Mouse (Mus musculus): Measurements from ENCODE around the gene Prodh2. TPM values are rescaled to one million over a fixed set of nuclear protein-coding genes. Genes with fewer than 3 reads are reported as not detected.
A peak's percentile ranks its signal among the peaks of the same experiment; 100 is the strongest.

Gene Prodh2
- not detected in 2 replicates for polyA plus RNA-seq (2014; fragmentation: Nextera tagmentation; extraction: Ambion mirVana)

- Histone ChIP-seq H3K27me3 (ENCODE audit: control insufficient read depth, insufficient read depth, low read length) (no peaks in the 10 kb centered on the region), H3K4me2 (replicated peaks; ENCODE audit: low read depth, low read length) (no peak within 1 kb of the TSS), H3K4me1 (ENCODE audit: control insufficient read depth, insufficient read depth, low read length) (no peaks in the 10 kb centered on the region), H3K9ac (replicated peaks; ENCODE audit: low read depth, low read length) (no peak within 1 kb of the TSS), H3K9me3 (ENCODE audit: control insufficient read depth, low read depth, low read length) (no peaks in the 10 kb centered on the region), H3K27ac (ENCODE audit: low read length) (no peak within 1 kb of the TSS), H3K4me3 (ENCODE audit: low read depth, low read length) (no peak within 1 kb of the TSS), H3K36me3 (ENCODE audit: control insufficient read depth, insufficient read depth, low read length) (no peaks in the 10 kb centered on the region)
- 44% methylated on average over 11 of the region's 11 CpGs for WGBS
- ATAC-seq (ENCODE audit: insufficient number of reproducible peaks, insufficient read depth, low FRiP score, low read depth): peak; percentile 53; the same call in 1 of the 2 replicates
Measured at GRCm38 (mm10) chr7:30493401-30493931, at the start of gene Prodh2. TSS of gene Prodh2 (plus strand) at chr7:30493622.

- peaks cover 7% of the 10 kb centered on the region; the same call in 1 of the 2 replicates for H3K4me1 ChIP-seq (ENCODE audit: control insufficient read depth, insufficient read depth, low read length)
- peak overlapping the region; percentile 87; the same call in 1 of the 2 replicates for H3K4me2 ChIP-seq (replicated peaks; ENCODE audit: low read depth, low read length)
- peaks cover 2% of the 10 kb centered on the region; the same call in 1 of the 2 replicates for H3K9me3 ChIP-seq (ENCODE audit: control insufficient read depth, low read depth, low read length)
- no peak for ATAC-seq (ENCODE audit: insufficient number of reproducible peaks, insufficient read depth, low FRiP score, low read depth)
- H3K27ac ChIP-seq (ENCODE audit: low read length): no peak overlapping the region
- H3K27me3 ChIP-seq (ENCODE audit: control insufficient read depth, insufficient read depth, low read length): no peaks in the 10 kb centered on the region
- no peak overlapping the region for H3K4me3 ChIP-seq (ENCODE audit: low read depth, low read length)
- no peak overlapping the region for H3K9ac ChIP-seq (replicated peaks; ENCODE audit: low read depth, low read length)
- WGBS: 23% methylated on average over 9 of the region's 9 CpGs
- no peaks in the 10 kb centered on the region for H3K36me3 ChIP-seq (ENCODE audit: control insufficient read depth, insufficient read depth, low read length)
Measured at GRCm38 (mm10) chr7:30443696-30444095, 49.7 kb upstream of the Prodh2 start.

- WGBS: under 1% methylated on average over 38 of the region's 38 CpGs
- Histone ChIP-seq H3K27me3 (ENCODE audit: control insufficient read depth, insufficient read depth, low read length) (no peaks in the 10 kb centered on the region), H3K4me2 (replicated peaks; ENCODE audit: low read depth, low read length) (peak overlapping the region; percentile 87), H3K27ac (ENCODE audit: low read length) (no peak overlapping the region), H3K4me3 (ENCODE audit: low read depth, low read length) (peak overlapping the region; percentile 57), H3K9me3 (ENCODE audit: control insufficient read depth, low read depth, low read length) (peaks cover 2% of the 10 kb centered on the region; the same call in 1 of the 2 replicates), H3K36me3 (ENCODE audit: control insufficient read depth, insufficient read depth, low read length) (no peaks in the 10 kb centered on the region), H3K9ac (replicated peaks; ENCODE audit: low read depth, low read length) (peak overlapping the region; percentile 38; the same call in 1 of the 2 replicates), H3K4me1 (ENCODE audit: control insufficient read depth, insufficient read depth, low read length) (peaks cover 7% of the 10 kb centered on the region; the same call in 1 of the 2 replicates)
- ATAC-seq (ENCODE audit: insufficient number of reproducible peaks, insufficient read depth, low FRiP score, low read depth): peak; percentile 28; the same call in 1 of the 2 replicates
Measured at GRCm38 (mm10) chr7:30444154-30444970, 49.1 kb upstream of the Prodh2 start.

GRCm38 (mm10) chr7:30444971-30445751 is 48.3 kb upstream of the Prodh2 start, which contains the start of gene Aplp1:
TSS of gene Aplp1 (minus strand) at chr7:30445535.
- Histone ChIP-seq H3K4me2 (replicated peaks; ENCODE audit: low read depth, low read length) (peak within 1 kb of the TSS; percentile 87), H3K9ac (replicated peaks; ENCODE audit: low read depth, low read length) (peak within 1 kb of the TSS; percentile 38), H3K27me3 (ENCODE audit: control insufficient read depth, insufficient read depth, low read length) (no peaks in the 10 kb centered on the region), H3K9me3 (ENCODE audit: control insufficient read depth, low read depth, low read length) (peaks cover 2% of the 10 kb centered on the region; the same call in 1 of the 2 replicates), H3K4me3 (ENCODE audit: low read depth, low read length) (peak within 1 kb of the TSS; percentile 57), H3K36me3 (ENCODE audit: control insufficient read depth, insufficient read depth, low read length) (no peaks in the 10 kb centered on the region), H3K27ac (ENCODE audit: low read length) (peak within 1 kb of the TSS; percentile 39; the same call in 1 of the 2 replicates), H3K4me1 (ENCODE audit: control insufficient read depth, insufficient read depth, low read length) (peaks cover 7% of the 10 kb centered on the region; the same call in 1 of the 2 replicates)
- peak; percentile 73 for ATAC-seq (ENCODE audit: insufficient number of reproducible peaks, insufficient read depth, low FRiP score, low read depth)
- WGBS: 1% methylated on average over 40 of the region's 72 CpGs

- Histone ChIP-seq H3K27ac (ENCODE audit: low read length) (no peak overlapping the region), H3K9ac (replicated peaks; ENCODE audit: low read depth, low read length) (no peak overlapping the region), H3K4me2 (replicated peaks; ENCODE audit: low read depth, low read length) (no peak overlapping the region), H3K9me3 (ENCODE audit: control insufficient read depth, low read depth, low read length) (peaks cover 2% of the 10 kb centered on the region; the same call in 1 of the 2 replicates), H3K27me3 (ENCODE audit: control insufficient read depth, insufficient read depth, low read length) (peaks cover 24% of the 10 kb centered on the region), H3K4me1 (ENCODE audit: control insufficient read depth, insufficient read depth, low read length) (no peaks in the 10 kb centered on the region; the same call in 1 of the 2 replicates), H3K4me3 (ENCODE audit: low read depth, low read length) (no peak overlapping the region), H3K36me3 (ENCODE audit: control insufficient read depth, insufficient read depth, low read length) (no peaks in the 10 kb centered on the region)
- WGBS: 79% methylated on average over 7 of the region's 7 CpGs
- ATAC-seq (ENCODE audit: insufficient number of reproducible peaks, insufficient read depth, low FRiP score, low read depth): no peak
Measured at GRCm38 (mm10) chr7:30450241-30450640, 43.2 kb upstream of the Prodh2 start.

- H3K4me1 ChIP-seq (ENCODE audit: control insufficient read depth, insufficient read depth, low read length): peaks cover 14% of the 10 kb centered on the region; the same call in 1 of the 2 replicates
- no peak overlapping the region for H3K4me2 ChIP-seq (replicated peaks; ENCODE audit: low read depth, low read length)
- no peaks in the 10 kb centered on the region for H3K9me3 ChIP-seq (ENCODE audit: control insufficient read depth, low read depth, low read length)
- no peak overlapping the region for H3K9ac ChIP-seq (replicated peaks; ENCODE audit: low read depth, low read length)
- no peak for ATAC-seq (ENCODE audit: insufficient number of reproducible peaks, insufficient read depth, low FRiP score, low read depth)
- H3K27ac ChIP-seq (ENCODE audit: low read length): no peak overlapping the region
- peaks cover 51% of the 10 kb centered on the region for H3K27me3 ChIP-seq (ENCODE audit: control insufficient read depth, insufficient read depth, low read length)
- no peaks in the 10 kb centered on the region for H3K36me3 ChIP-seq (ENCODE audit: control insufficient read depth, insufficient read depth, low read length)
- no peak overlapping the region for H3K4me3 ChIP-seq (ENCODE audit: low read depth, low read length)
- WGBS: 21% methylated on average over 25 of the region's 25 CpGs
Measured at GRCm38 (mm10) chr7:30453327-30453726, 40.1 kb upstream of the Prodh2 start.

- Histone ChIP-seq H3K9me3 (ENCODE audit: control insufficient read depth, low read depth, low read length) (no peaks in the 10 kb centered on the region), H3K36me3 (ENCODE audit: control insufficient read depth, insufficient read depth, low read length) (no peaks in the 10 kb centered on the region), H3K27ac (ENCODE audit: low read length) (no peak overlapping the region), H3K9ac (replicated peaks; ENCODE audit: low read depth, low read length) (no peak overlapping the region), H3K4me3 (ENCODE audit: low read depth, low read length) (no peak overlapping the region), H3K27me3 (ENCODE audit: control insufficient read depth, insufficient read depth, low read length) (peaks cover 56% of the 10 kb centered on the region), H3K4me1 (ENCODE audit: control insufficient read depth, insufficient read depth, low read length) (peaks cover 15% of the 10 kb centered on the region; the same call in 1 of the 2 replicates), H3K4me2 (replicated peaks; ENCODE audit: low read depth, low read length) (0 out of 2 replicates have a peak overlapping the region, but pooled peaks have one; percentile 3)
- ATAC-seq (ENCODE audit: insufficient number of reproducible peaks, insufficient read depth, low FRiP score, low read depth): 0 out of 2 replicates have a peak, but pooled peaks have one; percentile 42
- WGBS: 2% methylated on average over 25 of the region's 25 CpGs
Measured at GRCm38 (mm10) chr7:30453766-30454165, 39.7 kb upstream of the Prodh2 start.

GRCm38 (mm10) chr7:30454259-30454658 is 39.2 kb upstream of the Prodh2 start:
- 2% methylated on average over 6 of the region's 6 CpGs for WGBS
- no peak overlapping the region for H3K9ac ChIP-seq (replicated peaks; ENCODE audit: low read depth, low read length)
- H3K4me2 ChIP-seq (replicated peaks; ENCODE audit: low read depth, low read length): 0 out of 2 replicates have a peak overlapping the region, but pooled peaks have one; percentile 3
- H3K36me3 ChIP-seq (ENCODE audit: control insufficient read depth, insufficient read depth, low read length): no peaks in the 10 kb centered on the region
- peaks cover 60% of the 10 kb centered on the region for H3K27me3 ChIP-seq (ENCODE audit: control insufficient read depth, insufficient read depth, low read length)
- H3K4me3 ChIP-seq (ENCODE audit: low read depth, low read length): no peak overlapping the region
- H3K9me3 ChIP-seq (ENCODE audit: control insufficient read depth, low read depth, low read length): no peaks in the 10 kb centered on the region
- ATAC-seq (ENCODE audit: insufficient number of reproducible peaks, insufficient read depth, low FRiP score, low read depth): no peak
- H3K27ac ChIP-seq (ENCODE audit: low read length): no peak overlapping the region
- H3K4me1 ChIP-seq (ENCODE audit: control insufficient read depth, insufficient read depth, low read length): peaks cover 15% of the 10 kb centered on the region; the same call in 1 of the 2 replicates

Data from stomach, embryonic 14.5 days (tissue).